Mouse (Mus musculus) inflammation-experienced regulatory T-cells, adult 6 months (primary cell): ENCODE data around the gene Ppp1r3d. TPM values are rescaled to one million over a fixed set of nuclear protein-coding genes. Genes with fewer than 3 reads are reported as not detected.

Experiments used
- ATAC-seq: one replicate; pipeline ENCODE4 v1.8.0; 2017
- polyA plus RNA-seq, 3 experiments: library from polyadenylated mRNA; unstranded; fragments of 100-300 nt; shearing (Covaris generic); gene quantifications; one replicate each; pipeline ENCODE4 v1.2.1; 2017

The Ppp1r3d gene
- polyA plus RNA-seq = not detected

DNA sequence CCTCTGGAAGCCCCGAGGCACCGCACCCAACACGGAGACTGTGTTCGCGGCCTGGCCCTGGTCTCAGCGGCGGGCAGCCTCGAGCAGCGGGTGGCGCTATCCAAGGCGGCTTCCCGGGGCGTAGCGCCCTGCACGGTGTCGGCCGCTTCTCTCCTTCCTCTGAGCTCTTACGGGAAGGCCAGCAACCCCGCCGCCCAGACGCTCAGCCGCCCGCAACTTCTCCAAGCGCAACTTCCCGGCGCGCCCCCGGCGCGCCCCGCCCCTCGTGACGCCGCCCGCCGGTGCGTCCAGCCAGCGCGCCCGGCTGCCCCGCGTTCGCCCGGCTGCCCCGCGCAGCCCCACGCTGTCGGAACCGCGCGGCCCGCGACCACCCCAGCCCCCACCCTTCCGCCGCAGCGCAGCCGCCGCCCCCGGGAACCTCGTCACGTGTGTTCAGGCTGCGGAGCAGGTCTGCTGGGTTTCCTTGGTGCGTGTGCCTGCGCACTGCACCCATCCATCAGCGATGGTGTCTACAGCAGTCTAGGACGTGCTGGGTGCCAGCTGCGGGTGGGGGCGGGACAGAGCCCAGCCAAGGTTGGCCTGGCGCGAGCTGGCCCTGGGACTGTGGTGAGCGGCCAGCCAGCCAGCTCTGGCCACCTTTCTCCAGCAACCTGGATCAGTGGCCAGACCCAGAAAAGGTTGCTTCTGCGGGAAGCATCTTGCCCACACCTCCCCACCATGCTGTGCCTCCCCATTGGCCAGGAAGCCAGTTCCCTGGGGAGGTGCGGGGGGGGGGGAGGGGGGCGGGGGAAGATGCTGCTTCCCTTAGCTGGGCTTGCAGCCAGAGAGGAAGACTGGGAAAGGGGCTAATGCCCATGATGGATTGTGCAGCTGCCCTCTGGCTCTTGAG, at the start of gene Ppp1r3d, which contains the start of gene Fam217b:
Ppp1r3d (minus strand) TSS at position 212 of the 889 bp plus-strand sequence.
Fam217b (plus strand) TSS at position 264 of the 889 bp plus-strand sequence.
- no peak for ATAC-seq

DNA sequence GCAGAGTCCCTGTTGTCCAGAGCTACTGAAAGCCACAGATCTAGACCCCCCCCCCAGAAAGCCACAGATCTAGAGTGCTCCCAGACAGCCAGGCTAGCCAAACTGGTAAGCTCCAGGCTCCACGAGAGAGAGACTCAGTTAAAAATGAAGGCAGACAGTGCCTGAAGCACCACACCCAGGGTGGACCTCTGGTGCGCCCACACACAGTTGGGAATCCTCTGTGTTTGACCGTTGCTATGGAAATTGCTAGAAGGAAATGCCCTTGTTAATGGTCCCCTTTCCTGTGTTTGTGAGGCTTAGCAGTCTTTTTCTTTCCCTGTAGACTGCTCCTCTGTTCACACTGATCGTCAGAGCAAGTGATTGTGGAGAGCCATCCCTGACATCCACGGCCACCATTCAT, 46.1 kb upstream of the Ppp1r3d start:
- ATAC-seq = no peak

DNA sequence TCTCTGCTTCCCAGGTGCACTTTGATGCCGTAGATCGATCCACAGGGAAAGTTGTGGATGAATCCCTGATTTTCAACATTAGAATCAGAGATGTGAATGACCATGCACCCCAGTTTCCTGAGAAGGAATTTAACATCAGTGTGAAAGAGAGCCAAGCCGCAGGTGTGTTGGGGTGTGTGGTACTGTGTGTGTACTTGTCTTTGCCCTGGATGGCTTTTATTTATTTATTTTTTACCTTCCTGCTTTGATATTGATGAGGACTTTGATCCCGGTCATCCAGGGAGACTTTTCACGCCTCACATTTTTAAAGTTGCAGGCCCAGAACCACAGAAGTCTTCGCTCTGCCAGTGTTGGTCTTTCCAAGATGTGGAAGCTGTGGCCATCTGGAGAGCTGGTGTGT, 43.1 kb upstream of the Ppp1r3d start:
- no peak for ATAC-seq

DNA sequence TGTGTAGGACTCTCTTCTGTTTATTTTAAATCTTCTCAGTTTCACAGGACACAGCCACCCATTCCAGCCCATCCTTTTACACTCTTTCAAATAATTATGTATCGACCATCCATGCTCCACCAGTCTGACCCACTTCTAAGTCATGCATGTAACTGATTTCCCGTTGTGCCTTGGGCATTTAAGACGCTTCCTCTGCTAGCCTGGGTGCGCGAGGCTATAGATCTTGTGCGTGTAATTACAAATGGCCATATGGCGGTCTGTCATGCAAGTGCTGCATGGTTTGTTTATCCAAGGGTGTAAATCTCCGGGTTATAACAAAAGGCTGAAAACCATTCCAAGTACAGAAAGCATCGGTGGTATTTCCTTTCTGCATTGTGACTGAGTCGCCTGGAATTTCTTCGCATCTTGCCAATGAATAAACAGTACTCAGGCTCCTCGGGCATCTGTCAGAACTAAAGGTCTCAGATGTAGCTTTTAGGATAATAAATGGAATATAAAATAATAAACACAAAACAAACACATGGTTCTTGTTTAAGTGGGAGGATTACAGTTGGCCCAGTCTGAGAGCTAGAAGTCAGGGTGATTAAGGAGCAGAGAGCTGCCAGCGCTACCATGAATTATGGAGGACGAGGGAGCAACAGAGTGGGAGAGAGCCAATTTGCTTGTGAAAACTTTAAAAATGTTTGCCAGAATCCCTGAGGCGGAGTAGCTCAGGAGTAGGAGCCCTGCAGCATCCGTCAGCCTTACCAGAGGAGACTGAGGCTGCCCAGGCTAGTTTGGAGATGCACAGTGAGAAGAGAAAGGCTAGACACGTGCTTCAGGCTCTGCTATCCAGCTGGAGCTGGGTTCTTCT, 40.6 kb upstream of the Ppp1r3d start:
- ATAC-seq = no peak

DNA sequence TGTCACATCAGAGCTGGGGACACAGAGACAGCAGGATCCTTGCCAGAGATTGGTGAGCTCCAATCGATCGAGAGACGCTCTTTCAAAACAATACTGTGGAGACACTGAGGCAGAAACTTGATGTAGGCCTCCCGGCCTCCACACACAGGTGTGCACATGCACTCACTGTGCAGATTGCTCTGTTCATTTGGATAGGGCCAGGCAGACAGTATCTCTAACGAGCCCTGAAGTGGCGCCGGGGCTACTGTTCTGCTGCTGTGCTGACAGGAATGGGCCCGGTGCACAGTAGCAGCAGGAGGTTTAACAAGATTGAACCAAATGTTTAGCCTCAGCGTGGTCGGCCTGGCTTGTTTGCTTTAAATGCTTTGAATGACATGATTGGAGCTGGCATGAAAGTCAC, 36.7 kb upstream of the Ppp1r3d start:
- no peak for ATAC-seq

DNA sequence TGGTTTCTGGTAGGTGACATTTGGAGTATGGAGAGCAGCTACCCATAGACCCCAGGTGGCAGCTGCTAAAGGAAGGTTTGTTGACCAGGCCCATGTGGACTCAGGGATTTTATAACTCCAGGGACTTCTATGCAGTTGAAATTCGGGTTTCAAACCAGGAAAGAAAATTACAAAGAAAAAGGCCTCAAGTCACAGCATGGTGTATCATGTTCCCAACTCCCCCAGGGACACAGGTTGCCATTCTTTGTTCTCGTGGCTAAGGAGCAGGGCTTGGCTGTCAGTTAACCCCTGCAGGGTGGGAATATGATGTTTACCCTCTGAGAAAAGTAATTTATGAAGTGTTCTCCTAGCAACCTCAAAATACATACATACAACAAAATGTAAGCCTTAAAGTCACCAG, 36.0 kb upstream of the Ppp1r3d start:
- ATAC-seq = no peak

DNA sequence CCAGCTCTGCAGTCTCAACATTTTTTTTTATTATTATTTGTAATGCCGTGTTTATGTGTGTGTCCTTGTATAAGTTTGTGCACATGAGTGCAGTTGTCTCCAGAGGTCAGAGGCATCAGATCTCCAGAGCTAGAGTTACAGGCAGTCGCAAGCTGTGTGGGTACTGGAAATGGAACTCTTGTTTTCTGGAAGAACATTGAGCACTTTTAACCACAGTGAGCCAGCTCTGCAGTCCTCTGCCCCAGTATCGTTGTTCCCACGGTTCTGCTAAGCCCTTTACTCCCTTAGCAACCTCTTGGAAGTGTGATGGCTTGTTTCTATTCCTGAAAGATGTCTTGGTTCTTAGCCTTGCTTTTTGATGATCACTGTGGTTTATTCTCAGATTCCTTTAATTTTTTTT, 35.1 kb upstream of the Ppp1r3d start:
- no peak for ATAC-seq

DNA sequence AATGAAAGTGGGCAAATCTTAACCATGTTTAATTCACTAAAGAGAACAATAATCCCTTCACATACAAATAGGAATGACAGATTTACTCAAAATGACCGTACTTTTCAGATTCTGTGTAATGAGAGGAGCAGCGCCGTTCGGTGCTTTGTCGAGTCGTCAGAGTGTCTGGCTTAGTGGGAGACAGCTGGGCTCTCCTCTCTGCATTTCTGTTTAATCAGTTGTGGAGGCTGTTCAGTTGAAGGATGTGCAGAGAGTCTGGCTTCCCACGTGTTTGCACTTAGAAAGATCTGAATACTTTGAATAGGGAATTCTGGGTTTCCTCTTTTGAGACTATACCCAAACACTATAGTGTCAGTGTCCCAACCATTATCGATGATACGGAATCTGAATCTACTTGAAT, 23.0 kb upstream of the Ppp1r3d start:
- no peak for ATAC-seq

DNA sequence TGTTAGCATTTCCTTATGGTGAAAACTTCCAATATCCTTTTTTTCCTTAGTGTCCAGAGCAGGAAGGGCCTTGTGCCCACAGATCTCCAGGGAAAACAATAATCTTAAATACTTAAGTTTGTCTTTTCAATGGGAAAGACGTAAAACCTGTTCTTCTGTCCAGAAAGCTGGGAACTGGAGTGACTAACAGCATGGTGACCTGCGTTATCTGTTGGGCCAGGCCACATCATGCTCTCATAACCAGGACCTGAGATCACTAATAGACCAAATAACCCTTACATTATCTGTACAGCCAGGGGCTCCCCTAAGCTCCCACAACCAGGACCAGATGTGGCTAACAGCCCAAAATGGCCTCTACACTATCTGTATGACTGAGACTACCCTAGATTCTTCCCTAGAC, 19.6 kb upstream of the Ppp1r3d start:
- ATAC-seq = no peak

DNA sequence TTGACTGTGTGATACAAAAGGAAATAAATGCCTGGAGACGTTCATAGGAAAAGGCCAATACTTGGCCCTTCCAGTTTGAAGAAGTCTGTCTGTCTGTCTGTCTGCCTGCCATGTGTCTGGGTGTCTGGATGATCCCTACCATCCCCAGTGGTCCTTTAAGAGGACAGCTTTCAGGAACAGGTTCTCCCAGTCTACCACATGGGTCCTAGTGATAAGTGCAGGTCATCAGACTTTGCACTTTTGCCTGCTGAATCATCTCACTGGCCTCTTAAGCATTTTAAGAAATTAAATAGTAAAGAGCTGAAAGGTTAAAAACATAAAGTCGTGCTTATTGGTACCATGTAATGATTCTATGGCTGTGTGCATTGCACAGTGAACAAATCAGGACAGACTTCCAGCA, 19.2 kb upstream of the Ppp1r3d start:
- no peak for ATAC-seq

DNA sequence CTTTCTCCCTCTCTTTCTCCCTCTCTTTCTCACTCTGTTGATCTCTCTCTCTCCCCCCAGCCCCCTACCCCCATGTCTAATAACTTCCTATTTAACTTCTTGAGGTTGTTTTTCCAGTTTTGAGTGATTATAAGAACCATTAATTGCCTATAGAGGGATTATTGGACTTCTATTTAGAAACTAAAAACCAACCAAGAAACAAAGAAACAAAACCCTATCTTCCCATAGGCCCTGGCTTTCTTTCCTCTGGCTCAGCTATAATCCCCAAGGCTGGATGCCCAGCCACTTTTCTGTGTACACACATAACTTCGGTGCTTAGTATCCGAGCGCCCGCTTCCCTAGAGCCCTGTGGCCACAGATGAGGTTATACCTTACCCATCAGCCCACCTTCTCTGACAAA, 16.0 kb upstream of the Ppp1r3d start, which contains the start of gene Cdh26:
Cdh26 (plus strand) TSS at position 301 of the 400 bp plus-strand sequence.
- ATAC-seq = no peak

DNA sequence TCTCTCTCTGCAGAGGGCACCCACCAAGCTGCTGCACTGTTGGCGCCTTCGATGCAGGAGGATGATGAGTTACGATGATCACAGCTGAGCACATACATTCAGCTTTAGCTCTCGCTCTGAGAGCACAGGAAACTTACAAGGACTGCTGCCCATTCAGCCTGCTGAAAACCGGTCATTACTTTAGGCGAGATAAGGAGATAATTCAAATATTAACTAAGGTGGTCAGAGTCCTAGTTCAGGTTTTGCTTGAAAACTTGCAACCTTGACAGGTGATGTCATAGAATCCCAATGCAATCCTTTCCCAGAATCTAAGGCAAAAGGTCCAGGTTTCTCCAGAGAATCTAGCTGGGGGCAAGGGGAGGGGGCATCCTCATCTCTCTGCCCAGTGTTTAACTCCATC, 15.2 kb upstream of the Ppp1r3d start:
- ATAC-seq = no peak

DNA sequence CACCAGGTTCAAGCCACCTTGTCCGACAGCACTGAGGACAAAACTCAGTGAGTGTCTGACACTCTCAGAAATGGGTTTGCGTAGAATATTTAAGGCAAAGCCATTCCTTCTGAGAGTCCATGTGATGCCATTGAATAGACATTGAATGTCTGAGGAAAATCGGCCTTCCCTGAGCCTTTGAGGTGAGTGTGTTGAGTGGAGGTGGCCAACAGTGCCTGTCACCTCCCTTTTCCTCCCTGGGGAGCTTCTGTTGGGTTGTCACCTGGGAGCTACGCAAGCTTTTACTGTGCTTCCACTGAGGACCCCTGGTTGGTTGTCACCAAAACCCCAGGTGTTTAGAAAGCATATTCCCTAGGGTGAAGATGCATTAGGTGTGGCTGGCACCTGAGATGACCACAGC, 14.4 kb upstream of the Ppp1r3d start:
- no peak for ATAC-seq

DNA sequence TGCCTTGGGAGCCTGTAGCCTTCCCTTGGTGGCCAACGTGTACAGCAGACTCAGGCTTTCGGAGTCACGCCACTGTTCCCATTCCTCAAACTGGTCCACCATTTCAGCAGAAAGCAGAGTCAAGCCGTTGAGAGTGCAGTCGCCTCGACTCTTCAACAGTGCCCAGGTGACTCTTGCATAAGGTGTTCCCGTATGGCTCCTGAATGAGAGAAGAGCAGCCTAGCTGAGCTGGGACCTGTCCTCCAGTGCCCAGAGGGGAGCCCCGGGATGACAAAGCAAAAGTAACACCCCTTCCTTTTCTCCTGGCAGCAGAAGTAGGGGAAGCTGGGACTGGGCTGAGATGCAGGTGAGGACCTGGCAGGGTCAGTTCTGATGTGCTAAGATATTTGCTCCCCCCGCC, 13.9 kb upstream of the Ppp1r3d start:
- ATAC-seq = no peak

DNA sequence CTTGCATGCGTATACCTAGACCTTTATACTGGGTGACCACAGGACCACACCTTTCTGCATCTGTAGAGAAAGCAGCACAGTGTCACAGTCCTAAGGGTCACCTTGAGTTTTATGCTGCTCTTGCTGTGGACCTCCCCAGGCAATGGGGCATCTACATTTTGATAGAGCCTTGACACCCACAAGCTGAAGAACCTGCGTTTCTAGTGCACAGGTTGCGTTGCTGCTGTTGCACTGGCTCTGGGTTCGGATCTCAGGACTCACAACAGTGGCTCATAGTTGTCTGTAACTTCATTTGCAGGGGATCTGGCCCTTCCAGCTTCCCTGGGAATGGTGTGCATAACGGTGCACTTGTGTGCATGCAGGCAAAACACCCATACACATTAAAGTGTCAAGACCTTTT, 12.9 kb upstream of the Ppp1r3d start:
- ATAC-seq = no peak

DNA sequence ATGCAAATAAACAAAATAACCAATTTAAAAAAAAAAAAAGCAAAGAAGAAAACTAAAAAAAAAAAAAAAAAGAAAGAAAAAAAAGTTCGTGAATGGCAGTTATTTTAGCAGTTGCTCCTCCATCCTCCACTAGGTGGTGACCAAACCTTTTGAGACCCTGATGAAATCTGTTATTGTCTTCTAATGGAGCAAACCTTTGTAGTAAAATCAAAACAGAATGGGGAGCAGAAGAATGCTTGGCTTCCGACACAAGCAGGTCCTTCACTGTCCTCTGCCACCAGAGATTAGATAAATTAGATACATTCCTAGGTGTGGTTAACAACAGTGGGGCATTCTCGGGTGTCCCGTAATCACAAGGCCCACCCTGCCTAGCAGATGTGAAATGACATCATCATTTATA, 12.0 kb upstream of the Ppp1r3d start:
- no peak for ATAC-seq

DNA sequence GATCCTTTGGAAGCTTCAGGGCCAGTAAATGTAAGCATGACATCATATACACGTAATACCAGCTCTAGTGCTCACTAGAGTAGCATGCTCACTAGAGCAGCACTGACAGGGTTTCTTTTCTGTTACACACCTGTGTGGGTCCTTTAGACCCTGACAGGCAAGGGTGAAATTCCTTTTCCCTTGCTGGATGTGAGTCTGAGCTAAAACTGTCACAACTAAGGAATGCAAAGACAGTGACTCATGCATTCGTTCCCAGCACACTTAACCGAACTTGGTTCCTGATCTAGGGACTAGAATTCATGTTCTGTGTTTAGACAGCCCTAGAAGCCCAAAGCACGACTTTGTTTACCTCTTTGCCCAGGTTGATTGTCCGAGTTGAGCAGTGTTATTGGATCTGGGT, 9.0 kb upstream of the Ppp1r3d start:
- ATAC-seq = no peak

DNA sequence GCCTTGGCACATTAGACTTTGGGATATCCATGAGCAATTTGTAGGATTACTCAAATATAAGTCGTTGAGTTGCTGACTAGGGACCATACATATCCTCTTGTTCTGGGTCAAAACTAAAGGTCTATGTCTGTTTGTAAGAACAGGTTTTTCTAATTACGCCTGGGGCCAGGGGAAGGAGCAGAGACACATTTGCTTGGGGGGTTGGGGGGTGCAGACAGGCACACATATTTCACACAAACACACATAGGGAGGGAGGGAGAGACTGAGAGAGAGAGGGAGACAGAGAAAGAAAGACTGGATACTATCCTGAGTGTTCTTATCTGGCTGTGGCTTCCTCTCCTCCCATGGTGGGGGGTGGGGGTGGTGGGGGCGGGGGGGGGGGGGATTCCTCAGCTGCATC, 7.9 kb upstream of the Ppp1r3d start:
- no peak for ATAC-seq

DNA sequence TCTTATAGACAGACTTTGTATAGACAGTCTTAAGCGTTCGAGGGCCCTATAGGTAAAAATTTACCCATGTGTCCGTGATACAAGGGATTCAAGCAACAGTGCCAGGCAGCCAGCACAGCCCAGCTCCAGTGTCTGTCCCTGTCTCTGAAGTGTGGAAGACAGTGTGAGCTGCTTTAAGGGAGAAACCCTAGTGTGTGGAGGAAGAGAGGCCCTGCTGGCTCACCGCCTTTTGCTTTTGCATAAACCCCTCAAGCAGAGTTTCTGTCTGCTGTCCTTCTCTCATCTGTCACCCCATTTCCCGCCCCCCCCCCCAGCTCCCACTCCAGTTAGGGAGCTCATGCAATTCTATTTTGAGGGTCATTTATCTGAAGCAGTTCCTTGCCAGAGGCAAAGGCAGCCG, 7.3 kb upstream of the Ppp1r3d start:
- ATAC-seq = no peak

DNA sequence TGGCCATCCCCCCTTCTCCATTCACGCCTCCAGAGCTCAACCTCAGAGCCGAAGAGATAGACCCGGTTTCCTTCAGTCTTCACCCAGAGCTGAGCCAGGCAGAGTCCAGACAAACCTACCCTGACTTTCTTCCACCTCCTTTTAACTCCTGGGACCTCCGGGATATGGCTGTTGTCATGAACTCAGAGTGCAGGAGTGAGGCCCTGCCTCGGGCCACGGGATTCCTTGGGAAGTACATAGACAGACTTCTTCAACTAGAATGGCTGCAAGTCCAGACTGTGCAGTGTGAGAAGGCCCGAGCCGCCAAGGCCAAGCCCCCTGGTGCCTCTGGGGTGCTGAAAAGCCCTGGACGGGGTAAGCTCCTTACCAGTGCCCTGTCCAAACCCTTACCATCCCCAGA, 6.3 kb upstream of the Ppp1r3d start:
- no peak for ATAC-seq

DNA sequence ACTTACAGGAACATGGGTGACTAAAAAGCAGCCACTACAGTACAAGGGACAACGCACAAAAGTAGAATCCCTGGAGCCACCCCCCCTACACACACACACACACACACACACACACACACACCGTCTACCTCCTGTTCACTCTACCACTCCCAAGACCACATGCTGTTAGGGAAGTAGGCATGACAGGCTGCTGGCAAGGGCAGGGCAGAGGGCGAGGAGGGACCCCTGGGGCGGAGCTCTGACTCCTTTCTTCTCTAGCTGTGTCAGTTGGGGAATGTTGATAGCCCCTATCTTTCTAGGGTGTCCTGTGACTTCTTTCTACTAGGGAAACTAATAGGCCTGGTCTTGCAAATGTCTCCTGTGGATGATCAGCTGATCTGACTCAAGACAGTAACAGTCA, 2.7 kb upstream of the Ppp1r3d start:
- no peak for ATAC-seq

DNA sequence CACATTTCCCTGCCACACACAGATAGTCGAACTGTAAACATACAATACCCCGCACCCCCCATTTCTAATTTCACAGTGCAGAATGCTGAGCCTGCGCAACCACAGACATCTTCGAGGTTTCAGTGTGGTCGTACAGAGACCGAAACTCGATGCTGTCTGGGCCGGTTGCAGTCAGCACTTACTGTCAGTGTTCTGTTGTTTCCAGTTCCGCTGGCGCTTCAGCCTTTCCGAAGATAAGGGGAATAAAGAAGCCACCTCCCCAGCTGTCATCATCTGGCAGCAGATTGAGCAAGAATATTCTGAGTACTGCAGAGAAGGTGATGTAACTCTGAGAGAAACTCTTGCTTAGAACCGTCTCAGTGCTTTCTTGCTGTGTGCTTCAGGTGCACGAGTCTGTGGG, 2.2 kb upstream of the Ppp1r3d start:
- ATAC-seq = no peak

DNA sequence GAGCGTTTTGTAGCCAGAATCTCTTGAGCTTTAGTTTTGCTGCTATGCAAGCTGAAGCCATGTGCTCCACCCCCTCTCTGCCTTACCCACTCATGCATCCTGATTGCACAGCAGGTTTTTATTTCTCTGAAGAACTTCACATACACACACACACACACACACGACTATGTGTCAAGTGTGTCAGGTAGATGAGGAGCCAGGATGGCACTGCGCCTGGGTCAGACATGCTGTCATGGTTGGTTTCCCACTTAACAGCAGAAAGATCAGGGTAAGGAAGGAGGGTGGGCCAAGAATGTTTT, 827 bp upstream of the Ppp1r3d start:
- ATAC-seq = no peak
